Mouse (Mus musculus): ENCODE results near the gene Lsm3.

Lsm3 gene

GRCm38 (mm10) chr6:91552693-91553092 is 37.0 kb downstream of the Lsm3 start:
- DNase-seq (ENCODE audit: low spot score in 2 of 2) = no peak

- DNase-seq (ENCODE audit: low spot score in 2 of 2) = no peak
Observed at GRCm38 (mm10) chr6:91558565-91558964, 42.8 kb downstream of the Lsm3 start.

GRCm38 (mm10) chr6:91559371-91559770 is 43.6 kb downstream of the Lsm3 start:
- DNase-seq (ENCODE audit: low spot score in 2 of 2) = no peak

- DNase-seq (ENCODE audit: low spot score in 2 of 2) = no peak
Observed at GRCm38 (mm10) chr6:91560186-91560585, 44.5 kb downstream of the Lsm3 start.

- no peak for DNase-seq (ENCODE audit: low spot score in 2 of 2)
Observed at GRCm38 (mm10) chr6:91563031-91563430, 47.3 kb downstream of the Lsm3 start.

- DNase-seq (ENCODE audit: low spot score in 2 of 2) = no peak
Observed at GRCm38 (mm10) chr6:91566407-91566806, 50.7 kb downstream of the Lsm3 start.

Measured in urinary bladder, postnatal 4 days (tissue).